Mouse (Mus musculus) CD8-positive naive resting alpha-beta T cell, adult 2 months (primary cell): ENCODE data around the gene Rasal1.

Experiments used
- DNase-seq, 2 experiments: peaks; one replicate each; pipeline ENCODE4 v3.0.0; 2022; ENCODE audit warnings: low read depth in 2 of 2, low spot score in 2 of 2

The Rasal1 gene

DNA sequence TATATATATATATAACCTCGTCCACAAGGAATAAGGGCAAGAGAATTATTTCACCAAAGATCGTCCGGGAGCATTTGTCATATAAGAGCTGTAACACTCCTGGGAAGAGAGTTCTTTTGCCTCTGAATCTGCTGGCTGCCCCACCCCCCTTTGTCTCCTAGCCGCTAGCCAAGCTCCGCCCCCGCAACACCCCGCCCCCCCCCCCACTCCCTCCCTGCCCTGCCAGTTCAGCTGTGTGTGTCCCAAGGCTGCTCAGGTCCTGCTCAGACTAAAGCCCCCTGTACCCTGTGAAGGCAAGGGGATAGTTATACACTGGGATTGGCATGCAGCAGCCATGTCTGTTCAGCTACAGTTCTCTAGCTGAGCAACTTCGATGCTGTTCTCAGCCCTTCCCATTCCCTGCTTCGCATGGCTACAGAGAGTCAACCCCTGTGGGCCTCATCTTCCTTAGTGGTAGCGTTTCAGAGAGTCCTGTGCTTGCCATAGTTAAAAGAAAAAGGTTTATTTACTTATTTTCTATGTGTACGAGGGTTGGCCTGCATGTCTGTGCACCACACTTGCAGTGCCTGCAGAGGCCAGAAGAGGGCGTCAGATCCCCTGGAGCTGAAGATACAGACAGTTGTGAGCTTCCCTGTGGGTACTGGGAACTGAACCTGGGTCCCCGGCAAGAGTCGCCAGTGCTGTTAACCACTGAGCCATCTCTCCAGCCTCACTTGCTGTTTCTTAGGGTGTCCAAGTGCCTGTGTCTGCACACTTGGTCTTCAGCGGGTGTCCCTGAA, 70.2 kb downstream of the Rasal1 start:
- DNase-seq = no peak

DNA sequence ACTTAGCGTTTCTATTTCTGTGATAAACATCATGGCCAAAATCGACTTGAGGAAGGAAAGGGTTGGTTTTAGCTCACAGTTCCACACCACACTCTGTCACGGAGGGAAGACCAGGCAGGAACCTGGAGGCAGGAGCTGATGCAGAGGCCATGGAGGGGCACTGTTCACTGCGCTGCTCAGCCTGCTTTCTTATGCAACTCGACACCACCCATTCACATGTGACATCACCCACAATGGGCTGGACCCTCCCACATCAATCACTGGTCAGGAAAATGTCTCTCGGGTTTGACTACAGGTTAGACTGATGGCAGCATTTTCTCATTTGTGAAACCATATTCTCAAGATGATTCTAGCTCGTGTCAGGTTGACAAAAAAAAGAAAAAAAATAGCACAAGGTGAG, 72.4 kb downstream of the Rasal1 start:
- no peak for DNase-seq

DNA sequence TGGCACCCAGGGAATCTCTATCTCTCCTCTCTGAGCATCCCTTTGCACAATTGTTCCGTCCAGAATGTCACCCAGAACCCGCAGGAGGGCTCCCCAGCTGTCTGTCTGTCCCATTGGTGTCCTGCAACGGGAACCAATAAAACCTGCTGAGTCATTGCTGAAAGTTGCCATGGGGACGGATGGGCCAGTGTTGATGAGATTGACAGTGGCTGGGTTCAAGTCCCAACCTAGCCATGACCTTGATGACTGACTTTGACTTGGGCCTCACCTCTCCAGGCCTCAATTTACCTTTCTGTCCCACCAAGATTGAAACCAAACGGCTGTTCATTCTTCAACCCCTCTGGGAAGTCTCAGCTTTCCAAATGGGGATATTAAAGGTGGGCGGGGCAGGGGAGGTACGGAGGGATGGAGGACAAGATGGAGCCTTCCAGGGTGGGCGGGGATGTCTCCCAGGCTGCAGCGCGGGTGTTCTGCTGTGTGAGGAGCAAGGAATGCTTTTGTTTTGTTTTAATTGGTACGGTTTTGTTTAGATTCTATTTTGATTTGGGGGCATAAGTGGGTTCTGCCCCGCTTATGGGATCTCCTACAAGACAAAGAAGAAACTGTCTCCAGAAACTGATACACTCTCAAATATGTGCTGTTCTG, 77.3 kb downstream of the Rasal1 start:
- no peak for DNase-seq
